Comparison of ENCODE assay signal across 16 mouse cellular contexts in the genomic region with DNA sequence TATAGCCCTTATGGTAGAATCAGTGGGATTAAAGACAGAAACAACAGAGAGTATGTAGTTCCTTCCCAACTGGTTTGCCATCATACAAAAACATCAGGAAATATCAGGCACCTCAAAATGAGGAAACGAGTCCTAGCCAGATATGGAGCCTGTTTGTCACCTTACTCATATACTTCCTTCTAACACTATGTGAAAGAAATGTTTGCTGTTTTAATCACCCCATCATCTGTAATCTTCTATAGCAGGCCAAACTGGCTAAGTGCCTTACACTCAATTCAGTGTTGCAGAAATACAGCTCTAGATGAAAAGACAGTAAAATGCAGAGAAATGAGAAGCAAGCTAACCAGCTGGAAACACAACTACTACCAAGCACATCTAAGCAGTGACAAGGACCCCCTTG.
"Had no signal": no experiment of that assay in that cellular context is flagged by ENCODE, and none has a peak within 500 bp of the region (broad histone marks: within the 10 kb centered on the region; RNA-seq: fewer than 3 reads in every experiment).

No protein-coding gene starts in this region.

- DNase-seq: retina, postnatal 1 day; right cerebral cortex, adult 18-20 months; right cerebral cortex, postnatal 14 days; right cerebral cortex, postnatal 25 days; right cerebral cortex, postnatal 4 days; spleen, adult 18-20 months; thymus, adult 18-20 months; thymus, adult 2 months; thymus, postnatal 14 days; thymus, postnatal 25 days; thymus, postnatal 36 days; thymus, postnatal 4 days had no signal

- H3K36me3 ChIP-seq: neural tube, embryonic 12.5 days; neural tube, embryonic 13.5 days; neural tube, embryonic 15.5 days; stomach, embryonic 15.5 days had no signal

- H3K4me1 ChIP-seq: neural tube, embryonic 12.5 days; neural tube, embryonic 13.5 days; neural tube, embryonic 15.5 days; stomach, embryonic 15.5 days had no signal

- H3K9me3 ChIP-seq: neural tube, embryonic 12.5 days; neural tube, embryonic 13.5 days; neural tube, embryonic 15.5 days; stomach, embryonic 15.5 days had no signal

- H3K4me2 ChIP-seq: neural tube, embryonic 12.5 days; neural tube, embryonic 13.5 days; neural tube, embryonic 15.5 days; stomach, embryonic 15.5 days had no signal

- H3K27ac ChIP-seq: neural tube, embryonic 12.5 days; neural tube, embryonic 13.5 days; neural tube, embryonic 15.5 days; stomach, embryonic 15.5 days had no signal

- H3K9ac ChIP-seq: neural tube, embryonic 12.5 days; neural tube, embryonic 13.5 days; neural tube, embryonic 15.5 days; stomach, embryonic 15.5 days had no signal

- H3K4me3 ChIP-seq: neural tube, embryonic 12.5 days; neural tube, embryonic 13.5 days; neural tube, embryonic 15.5 days; stomach, embryonic 15.5 days had no signal

- H3K27me3 ChIP-seq: neural tube, embryonic 12.5 days; neural tube, embryonic 13.5 days; neural tube, embryonic 15.5 days; stomach, embryonic 15.5 days had no signal
